Mouse (Mus musculus) cerebellum, adult 18-20 months (tissue): ENCODE results near the gene Zc3h13.
A peak's percentile ranks its signal among the peaks of the same experiment; 100 is the strongest.

ENCODE experiments used
- DNase-seq, 2 experiments: peaks; one replicate each; pipeline ENCODE4 v3.0.0; 2021

Gene Zc3h13

DNA sequence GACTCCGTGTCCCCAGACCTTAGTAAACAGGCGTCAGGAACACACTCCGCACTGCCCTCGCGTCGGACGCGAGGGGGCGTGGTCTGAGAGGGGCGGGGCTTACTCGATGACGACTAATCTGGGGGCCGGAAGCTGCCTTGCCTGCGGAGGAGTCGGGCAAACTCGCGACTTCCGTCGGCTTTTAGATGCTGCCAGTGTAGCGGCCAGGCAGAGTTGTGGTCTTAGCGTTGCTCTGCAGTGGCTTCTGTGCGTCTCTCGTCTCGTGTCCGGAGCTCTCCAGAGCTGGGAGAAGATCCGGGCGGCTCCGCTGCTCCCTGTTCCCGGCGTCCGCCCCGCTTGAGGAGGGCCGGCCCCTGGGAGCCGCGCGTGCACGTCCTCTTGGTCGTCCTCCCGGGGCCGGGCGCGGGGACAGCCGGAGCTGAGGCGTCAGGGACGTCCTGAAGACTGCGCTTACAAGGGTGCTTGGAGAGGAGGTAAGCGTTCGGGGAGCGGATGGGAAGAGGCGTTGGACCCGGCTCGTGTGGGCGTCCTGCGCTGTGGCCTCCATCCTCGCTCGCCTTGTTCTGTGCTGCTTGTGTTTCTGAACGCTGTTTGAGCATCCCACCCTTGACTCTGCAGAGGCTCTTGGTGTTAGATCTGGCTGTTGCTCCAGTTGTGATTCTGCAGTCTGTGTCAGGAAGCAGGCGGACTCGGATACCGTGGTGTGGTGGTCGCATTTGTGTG, at the start of gene Zc3h13:
Gene Zc3h13, plus strand, starts transcription at position 181 of the 723 bp plus-strand sequence.
- peak; percentile 93 to 96 for DNase-seq

DNA sequence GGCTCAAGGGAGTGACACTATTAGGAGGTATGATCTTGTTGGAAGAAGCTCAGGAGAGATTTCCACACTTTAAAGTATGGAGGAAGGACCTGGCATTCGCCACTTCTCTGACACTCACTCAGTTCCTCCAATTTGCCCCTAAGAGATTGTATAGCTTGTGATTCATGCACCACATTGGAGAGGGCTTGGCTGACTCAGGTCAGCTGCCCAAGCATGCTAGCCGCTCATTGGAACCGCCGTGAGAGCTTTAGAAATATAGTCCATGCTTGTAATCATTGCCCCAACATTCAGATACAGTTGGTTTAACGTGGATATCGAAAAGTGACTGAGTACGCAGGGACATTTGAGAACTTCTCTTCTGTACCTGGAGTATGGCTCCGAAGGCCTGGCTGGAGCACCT, 48.6 kb upstream of the Zc3h13 start:
- DNase-seq = no peak

DNA sequence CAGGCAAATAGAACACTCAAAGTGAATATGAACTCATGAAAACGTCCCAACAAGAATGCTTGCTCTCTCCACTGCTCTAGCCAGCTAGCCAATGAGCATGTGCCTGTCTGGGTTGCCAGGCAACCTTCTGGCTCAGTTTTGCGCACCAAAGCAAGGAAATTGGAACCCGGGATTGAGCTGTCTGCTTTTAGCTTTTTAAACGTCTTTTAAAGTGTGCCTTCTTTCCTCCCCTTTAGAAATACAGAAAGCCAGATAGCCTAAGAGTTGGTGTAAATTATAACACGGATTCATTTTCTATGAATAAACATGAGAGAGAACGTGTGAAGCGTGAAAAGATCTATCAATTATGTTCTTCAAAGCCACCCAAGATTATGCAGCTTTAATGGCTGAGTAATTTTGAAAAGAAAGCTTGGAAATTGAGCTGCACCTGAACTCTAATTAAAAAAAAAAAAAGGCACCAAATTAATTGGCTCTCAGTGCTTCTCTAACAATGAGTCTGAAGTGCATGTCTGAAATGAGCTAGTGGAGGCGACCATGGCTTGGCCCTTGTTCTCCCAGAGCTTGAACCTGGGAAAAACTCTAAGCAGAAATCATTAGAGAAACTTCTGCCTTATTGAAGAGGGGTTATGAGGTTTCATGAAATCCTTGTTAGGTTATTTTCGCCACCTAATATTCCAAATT, 48.1 kb upstream of the Zc3h13 start:
- DNase-seq = no peak

DNA sequence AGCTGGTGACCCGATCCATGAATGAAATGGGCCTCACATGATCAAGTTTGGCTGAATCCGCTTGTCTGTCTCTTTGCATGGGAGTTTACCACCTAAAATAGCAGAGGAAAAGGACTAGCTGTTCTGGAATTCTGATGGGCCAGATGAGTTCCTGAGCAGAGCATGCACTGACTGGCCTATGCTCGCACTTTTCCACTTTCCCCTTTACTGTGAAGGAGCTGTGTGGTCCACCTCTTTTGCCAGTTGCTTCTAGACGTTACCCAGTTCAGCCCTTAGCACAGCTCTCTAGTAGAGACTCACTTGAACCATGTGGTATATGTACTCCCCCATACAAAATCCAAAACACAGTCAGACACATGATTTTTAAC, 47.6 kb upstream of the Zc3h13 start:
- DNase-seq = no peak

DNA sequence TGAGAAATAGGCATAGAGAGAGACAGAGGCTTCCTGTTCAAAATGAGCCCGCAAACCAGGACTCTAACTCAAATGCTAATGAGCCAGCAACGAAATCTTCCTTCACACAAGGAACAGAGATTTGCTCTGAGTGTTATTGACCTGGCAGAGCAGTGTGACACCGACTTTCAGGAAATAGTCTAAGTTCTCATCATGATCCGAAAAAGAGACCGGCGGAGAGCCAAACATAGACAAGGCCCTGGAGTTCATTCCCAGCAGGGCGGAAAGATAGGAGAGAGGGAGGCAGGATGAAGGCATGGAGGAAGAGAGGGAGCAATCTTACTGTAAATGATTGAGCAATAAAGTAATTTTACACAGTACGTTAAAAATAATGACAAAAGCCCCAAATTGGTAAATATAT, 47.1 kb upstream of the Zc3h13 start:
- DNase-seq = no peak

DNA sequence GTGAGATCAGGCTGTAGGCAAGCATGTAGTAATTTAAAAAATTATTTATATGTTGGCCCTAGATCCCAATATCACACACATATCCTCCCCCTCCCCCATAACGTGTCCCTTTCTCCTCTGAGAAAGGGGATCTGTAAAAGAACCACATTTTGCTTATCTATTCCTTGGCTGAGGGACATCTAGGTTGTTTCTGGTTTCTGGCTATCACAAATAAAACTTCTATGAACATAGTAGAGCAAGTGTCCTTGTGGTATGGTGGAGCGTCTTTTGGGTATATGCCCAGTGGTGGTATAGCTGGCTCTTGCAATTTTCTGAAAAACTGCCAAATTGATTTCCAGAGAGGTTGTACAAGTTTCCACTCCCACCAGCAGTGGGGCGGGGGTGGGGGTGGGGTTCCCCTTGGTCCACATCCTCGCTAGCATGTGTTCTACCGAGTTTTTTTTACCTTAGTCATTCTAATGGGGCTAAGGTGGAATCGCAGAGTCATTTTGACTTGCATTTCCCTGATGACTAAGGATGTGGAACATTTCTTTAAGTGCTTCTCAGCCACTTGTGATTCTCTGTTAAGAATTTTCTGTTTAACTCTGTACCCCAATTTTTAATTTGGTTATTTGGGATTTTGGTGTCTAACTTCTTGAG, 46.0 kb upstream of the Zc3h13 start:
- DNase-seq = no peak

DNA sequence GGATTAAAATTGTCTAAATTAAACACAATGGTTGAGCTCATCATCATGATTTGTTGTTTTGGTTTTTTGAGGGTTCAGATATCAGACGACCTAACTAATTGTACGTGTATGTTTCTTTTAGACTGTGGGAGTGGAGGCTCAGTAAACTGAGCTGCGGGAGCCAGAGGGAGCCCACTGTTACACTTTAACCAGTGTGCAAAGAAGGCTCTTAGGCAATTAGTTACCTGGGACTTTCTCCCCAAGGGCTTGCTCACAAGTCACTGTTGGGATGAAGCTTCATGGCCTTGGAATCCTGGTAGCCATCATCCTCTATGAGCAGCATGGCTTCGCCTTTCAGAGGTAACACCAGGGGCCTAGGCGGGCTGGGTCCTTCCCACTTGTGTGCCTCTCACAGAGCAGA, 42.1 kb upstream of the Zc3h13 start, which contains the start of gene Cpb2:
Gene Cpb2, plus strand, starts transcription at position 201 of the 400 bp plus-strand sequence.
- no peak for DNase-seq

DNA sequence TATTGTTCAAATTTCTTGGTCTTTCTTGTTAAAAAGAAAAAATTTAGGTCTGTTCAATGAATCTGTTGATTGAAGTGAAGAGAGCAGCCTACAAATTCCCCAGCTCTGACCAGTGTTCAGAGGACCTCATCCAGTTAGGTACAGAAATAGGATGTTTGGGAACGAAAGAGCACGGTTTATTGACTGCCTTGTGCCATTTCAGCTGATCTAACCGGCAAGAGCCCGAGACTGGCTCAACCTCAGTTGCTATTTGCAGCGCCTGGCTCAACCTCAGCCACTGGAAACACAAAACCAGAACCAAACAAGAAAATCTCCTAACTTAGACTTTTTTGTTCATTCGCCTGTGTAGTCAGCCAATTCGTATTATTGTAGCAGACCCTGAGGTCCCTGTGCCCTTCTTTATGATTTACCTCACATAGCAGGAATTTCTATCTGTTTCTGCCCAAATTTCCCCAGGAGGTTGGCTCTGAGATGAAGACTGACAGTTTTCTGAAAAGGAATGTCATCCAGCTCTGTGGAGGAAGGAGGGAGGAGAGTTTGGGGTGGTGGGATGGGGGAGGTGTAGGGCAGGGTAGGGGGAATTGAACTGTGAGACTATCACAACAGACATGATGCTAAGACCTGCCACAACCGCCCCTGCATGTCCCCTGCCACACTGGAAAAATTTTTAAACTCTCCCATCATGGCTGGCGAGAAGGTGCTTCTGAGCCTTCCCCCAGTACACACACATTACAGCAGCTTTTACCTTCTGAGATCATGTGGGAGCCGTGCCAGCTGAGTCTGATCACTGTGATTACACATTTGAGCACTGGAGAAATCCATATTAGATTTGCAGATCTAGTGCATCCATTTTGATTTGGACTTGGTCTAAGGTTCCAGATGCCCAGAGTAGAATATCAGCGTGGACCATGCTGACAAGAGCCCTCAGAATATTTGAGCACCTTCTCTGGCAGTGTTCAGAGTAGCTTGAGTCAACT, 37.9 kb upstream of the Zc3h13 start:
- no peak for DNase-seq

DNA sequence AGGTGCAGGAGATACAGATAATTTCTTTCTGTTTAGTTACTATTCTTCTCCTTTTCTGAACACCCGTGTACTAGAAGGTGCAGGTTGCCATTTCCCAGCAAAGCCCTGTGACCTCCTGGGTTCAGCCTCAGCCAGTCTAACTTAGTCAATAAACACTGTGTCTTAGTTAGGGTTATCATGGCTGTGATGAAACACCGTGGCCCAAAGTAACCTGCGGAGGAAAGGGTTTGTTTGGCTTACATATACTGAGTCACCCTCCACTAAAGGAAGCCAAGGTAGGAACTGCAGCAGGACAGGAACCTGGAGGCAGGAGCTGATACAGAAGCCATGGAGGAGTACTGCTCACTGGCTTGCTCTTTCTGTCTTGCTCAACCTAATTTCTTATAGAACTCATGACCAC, 33.7 kb upstream of the Zc3h13 start:
- DNase-seq = no peak

DNA sequence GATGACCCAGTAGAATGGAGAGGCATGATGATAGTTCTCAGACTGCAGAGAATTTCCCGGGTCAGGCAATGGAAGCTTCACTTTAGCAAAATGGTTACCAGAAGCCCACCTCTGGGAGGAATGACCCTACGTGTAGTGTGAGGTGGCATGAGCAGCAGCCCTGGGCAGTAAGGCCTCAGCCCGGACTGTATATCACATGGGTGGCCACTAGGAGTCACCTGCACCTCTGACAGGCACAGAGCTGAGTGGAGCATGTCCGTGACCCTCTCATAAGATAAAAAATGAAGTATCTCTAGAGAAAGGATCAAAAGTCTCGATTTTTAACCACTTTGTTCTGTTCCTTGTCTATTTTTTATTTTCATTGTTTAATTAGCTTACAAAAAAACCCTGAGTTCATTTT, 27.7 kb upstream of the Zc3h13 start:
- peak in 1 of 2 experiments; percentile 5 for DNase-seq

DNA sequence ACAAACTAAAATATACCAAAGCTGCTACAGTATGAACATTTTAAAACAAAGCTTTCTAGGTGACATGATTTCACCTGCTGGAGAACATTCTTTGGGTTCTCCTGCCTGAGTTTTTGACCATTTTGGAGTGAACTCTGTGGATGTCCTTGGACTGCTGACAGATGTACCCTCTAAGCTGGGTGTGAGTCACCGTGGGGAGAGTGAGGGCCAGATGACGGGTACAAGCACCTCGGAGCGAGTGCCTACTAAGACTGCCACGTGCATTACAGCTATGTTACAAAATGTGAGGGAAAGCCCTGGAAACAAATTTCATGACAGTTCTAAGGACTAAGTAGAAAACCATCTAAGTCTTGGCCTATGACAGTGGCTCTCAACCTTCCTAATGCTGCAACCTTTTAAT, 14.6 kb upstream of the Zc3h13 start:
- DNase-seq = no peak

DNA sequence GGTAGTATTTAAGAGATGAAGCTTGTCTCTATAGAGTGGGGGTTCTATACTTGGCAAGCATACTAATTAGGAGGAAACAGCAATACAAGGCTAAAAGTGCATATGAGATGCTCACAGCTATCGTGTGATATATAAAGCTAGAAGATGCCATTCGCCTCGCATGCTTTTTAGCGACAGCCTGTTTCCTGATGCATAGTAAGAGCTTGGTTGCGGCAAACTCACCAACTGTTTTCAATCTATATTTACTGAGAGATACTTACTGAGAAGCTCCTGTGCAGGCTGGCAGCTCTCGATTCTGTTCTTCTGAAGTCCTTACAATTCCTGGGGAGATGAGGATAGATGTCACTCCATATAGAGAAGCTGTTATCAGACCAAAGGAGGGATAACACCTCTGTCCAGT, 4.5 kb upstream of the Zc3h13 start:
- DNase-seq = no peak

DNA sequence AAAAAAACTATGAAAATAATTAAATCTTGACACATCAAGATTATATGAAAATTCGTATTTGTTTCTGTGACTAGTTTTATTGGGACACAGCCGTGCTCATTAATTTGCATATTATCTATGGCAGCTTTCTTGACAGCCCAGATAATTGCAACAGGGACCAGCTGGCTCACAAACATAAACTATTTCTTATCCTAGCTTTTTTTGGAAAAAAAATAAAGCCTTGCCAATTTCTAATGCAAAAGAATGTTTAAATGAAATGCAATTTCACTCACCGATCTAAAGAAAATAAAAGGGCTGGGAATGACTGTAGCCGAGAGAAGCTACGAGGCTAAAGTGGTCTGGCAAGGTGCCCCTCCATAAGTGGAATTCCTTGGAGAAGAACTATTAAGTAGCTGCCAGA, 3.8 kb upstream of the Zc3h13 start:
- no peak for DNase-seq

DNA sequence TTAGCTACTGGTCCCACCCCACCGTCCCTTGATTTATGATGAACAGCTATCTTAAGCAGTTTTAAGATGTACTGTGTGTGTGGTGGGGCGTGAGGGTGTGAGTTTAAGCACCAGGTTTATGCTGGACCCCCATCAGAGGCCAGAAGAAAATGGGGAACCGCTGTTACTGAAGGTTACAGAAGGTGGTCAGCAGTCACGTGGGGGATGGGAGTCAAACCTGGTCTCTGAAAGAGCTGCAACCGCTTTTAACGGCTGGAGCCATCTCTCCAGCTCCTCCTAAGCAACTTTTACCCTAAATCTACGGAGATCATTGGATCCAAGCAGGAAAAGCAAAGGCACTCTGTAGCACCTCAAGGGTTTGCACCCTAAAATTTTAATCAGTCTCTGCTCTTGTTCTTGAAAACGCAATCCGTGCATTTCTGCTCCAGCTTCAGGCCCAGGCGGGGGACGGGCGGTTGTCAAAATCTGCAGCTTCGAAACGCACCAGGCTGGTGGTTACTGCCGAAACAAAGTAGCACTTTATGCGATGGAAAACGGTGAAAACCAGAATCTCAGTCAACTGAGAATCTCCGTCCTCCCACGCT, 472 bp upstream of the Zc3h13 start:
- DNase-seq = peak in 1 of 2 experiments; percentile 33

DNA sequence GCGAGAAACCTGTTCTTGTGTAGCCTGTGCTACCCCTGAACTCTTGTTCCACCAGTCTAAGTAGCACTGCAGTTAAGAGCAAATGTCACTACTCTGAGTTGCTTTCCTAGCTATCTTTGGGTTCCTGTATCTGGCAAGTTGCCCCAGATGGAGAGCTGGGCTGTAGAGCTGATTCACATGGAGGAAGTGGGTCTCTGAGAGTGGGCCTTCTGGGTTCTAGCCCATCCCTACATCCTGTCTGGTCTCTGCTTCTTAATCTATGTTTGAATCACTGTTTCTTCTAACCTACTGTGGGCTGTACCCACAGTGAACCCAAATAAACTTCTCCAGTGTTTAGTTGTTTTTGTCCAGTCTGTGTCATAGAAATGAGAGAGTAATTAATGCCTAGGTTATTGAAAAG, 16.9 kb downstream of the Zc3h13 start:
- DNase-seq = no peak

DNA sequence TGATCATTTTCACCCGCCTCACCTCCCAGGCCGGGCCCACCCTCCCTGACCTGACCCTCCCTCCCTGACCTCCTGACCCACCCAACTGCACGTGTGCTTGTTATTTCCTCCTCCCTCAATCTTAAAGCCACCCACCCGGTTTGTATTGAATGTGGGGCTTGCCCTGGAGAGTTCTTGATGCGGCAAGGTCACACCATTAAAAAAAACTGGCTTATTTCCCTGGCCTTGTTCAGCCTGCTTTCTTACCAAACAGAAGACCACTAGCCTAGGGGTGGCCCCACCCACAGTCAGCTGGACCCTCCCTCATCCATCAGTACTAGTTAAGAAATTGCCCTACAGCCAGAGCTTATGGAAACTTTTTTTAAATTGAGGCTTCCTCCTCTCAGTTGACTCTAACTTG, 19.6 kb downstream of the Zc3h13 start:
- no peak for DNase-seq

DNA sequence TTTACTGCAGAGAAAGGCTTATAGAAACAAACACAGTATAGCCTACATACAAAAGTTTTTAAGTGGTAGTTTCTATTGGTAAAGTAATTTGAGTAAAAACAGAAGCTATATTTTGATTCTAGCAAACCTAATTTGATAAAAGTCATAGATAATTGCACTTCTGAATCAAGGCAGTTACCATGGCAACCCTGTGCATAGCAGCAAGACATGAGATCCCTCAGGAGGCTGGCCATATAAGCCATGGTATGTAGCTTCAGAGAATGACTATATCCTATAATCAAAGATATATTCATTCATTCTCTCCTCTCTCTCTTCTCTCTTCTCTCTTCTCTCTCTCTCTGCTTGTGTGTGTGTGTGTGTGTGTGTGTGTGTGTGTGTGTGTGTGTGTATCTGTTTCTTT, 23.7 kb downstream of the Zc3h13 start:
- DNase-seq = no peak

DNA sequence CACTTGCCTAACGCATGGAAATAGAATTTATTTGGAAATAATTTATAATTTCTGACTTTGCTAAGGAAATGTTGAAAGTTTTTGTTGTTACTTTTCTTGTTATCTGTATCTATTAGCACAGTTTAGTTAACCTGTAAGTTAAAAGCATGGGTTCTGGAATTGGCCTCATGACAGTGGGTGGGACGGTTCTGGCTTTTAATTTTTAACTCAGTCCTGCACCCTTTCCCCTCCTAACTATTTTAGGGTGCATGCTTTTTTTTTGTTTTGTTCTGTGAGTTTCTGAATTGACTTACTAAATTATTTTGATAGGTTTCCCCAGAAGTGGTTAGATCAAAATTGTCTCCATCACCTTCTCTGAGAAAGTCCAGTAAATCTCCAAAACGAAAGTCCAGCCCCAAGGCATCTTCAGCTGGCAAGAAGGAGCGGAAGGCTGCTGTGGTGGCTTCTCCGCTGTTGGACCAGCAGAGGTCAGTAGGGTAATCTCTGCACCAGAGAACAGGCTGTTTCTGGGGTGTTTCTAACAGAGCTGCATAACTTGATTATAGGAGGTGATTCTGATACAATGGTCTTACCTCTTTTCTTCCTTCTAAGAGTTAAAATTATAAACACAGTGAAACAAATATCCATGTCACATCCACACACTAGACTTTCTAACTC, 25.3 kb downstream of the Zc3h13 start:
- no peak for DNase-seq

DNA sequence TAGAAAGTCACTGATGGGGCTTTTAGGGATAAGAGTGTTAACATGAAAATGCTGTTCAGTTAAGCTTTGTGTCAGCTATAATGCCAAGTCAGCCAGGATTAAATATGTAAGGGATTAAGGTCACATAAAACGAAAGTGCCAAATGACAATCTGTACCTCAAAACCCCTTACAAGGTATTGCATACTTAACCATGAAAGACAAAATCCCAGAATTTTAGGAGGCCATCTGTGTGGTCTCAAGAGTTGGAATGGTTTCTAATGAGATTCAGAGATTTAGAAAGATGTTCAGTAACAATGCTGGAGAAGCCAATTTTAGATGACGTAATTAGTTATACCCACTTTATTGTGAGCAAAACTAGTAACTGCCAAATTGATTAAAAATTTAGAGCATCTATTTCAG, 30.3 kb downstream of the Zc3h13 start:
- DNase-seq = no peak

DNA sequence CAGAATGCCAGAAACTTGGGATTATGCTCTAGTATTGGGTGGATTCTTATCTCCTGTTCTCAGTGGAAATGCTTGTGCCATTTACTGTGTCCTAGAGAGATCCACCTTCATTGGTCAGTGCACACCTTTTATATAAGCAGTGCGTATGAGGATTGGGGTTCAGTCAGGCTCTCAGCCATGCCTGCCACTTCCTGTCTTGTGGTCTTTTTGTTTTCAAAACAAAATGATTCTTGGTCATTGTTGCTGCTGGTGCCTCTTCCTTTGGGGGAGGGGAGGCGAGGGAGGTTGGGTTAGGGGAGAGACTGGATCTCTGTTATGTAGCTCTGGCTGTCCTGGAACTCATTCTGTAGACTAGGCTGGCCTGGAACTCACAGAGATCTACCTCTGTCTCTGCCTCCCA, 34.6 kb downstream of the Zc3h13 start:
- DNase-seq = no peak

DNA sequence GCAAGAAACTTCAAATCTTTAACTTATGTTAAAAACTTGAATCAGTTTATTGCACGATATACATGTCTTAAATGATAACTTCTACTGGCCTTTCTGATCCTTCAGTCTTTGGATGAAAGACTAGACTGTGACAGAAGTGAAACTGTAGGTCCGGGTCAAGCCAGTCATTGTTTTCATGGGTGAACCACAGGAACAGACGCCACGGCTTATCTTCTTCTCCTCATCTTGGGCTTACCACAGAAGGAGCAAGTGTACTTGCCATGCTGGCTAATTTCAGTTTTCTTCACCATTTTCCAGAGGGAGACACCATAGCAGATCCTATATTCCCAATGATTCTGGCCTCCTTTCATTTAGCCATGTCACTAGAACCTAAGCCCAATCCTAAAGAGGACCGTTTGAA, 36.1 kb downstream of the Zc3h13 start:
- DNase-seq = no peak

DNA sequence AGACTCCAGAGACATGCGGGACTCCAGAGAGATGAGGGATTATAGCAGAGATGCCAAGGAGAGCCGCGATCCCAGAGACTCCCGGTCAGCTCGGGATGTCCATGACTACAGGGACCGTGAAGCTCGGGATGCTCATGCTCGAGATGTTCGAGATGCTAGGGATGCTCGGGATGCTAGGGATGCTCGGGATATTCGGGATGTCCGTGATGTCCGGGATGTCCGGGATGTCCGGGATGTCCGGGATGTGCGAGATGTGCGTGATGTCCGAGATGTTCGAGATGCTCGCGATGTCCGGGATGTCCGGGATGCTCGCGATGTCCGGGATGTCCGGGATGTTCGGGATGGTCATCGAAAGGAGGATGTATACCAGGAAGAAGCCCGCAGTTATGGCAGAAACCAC, 39.2 kb downstream of the Zc3h13 start:
- DNase-seq = no peak
